Mouse (Mus musculus): ENCODE measurements around the gene 4930469K13Rik. TPM values are rescaled to one million over a fixed set of nuclear protein-coding genes. Genes with fewer than 3 reads are reported as not detected.
A peak's percentile ranks its signal among the peaks of the same experiment; 100 is the strongest.

Gene 4930469K13Rik
- polyA plus RNA-seq, 1 experiment from 2014 or later: not detected

DNA sequence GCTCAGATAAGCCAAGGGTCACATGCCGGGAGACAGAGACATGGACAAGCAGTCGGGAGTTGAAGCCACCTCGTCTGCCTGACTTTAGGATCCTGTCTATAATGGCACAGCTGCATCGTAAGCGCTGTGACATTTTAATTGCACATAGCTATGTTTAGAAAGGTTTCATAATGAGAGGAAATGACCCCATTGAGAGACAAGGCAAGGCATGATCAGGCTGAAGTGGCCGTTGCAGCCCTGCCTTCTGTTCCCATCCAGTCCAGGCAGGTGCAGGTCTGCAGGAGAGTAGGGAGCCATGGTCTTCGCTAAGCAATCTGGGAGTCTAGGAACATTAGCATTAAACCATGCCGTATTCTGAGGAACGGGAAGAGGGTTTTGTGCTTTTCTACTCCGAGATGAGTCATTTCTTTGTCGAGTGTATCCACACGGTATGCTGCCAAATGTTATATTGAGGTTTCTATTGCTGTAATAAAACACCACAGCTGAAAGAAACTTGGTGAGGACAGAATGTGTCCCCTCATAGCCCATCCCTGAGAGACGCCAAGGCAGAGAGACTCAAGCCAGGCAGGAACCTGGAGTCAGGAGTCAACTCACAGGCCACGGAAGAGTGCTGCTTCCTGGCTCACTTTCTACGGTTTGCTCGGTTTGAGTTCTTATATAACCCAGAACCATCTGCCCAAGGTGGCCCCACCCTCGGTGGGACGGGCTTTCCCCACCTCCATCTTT lies 165.8 kb downstream of the 4930469K13Rik start:
- no peak overlapping the region for H3K9ac ChIP-seq (ENCODE audit: low read length)
- 56% methylated on average over 18 of the region's 18 CpGs for WGBS
- peak overlapping the region; percentile 28; the same call in 1 of the 2 replicates for H3K4me2 ChIP-seq (ENCODE audit: low read depth, low read length)
- ATAC-seq (replicated peaks; ENCODE audit: extremely low read depth, insufficient read depth, low FRiP score): no peak
- peaks cover 6% of the 10 kb centered on the region; the same call in 1 of the 2 replicates for H3K4me1 ChIP-seq (ENCODE audit: control insufficient read depth, insufficient read depth, low read length)
- no peaks in the 10 kb centered on the region for H3K36me3 ChIP-seq (ENCODE audit: control insufficient read depth, insufficient read depth)
- no peaks in the 10 kb centered on the region; the same call in 1 of the 2 replicates for H3K27me3 ChIP-seq (ENCODE audit: control insufficient read depth, insufficient read depth, low read length)
- no peak overlapping the region for H3K4me3 ChIP-seq (ENCODE audit: low read length)
- H3K9me3 ChIP-seq (replicated peaks; ENCODE audit: control insufficient read depth, low read length): no peaks in the 10 kb centered on the region
- H3K27ac ChIP-seq (ENCODE audit: low read length): no peak overlapping the region

DNA sequence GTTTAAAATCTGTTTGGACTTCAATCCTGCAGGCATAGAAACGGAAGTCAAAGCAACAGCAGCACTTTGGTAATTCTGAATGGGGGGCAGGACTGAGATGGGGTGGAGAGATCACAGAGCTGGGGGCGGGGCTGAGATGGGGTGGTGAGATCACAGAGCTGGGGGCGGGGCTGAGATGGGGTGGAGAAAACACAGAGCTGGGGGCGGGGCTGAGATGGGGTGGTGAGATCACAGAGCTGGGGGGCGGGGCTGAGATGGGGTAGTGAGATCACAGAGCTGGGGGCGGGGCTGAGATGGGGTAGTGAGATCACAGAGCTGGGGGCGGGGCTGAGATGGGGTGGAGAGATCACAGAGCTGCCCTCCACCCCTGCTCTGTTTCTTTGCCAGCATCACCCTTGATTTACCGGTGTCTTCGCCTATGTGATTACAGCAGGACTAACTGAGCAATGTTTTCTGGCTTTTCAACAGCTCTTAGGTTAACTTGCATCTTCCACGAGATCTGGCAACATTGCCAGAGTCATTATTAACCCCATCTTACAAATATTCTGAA lies 166.4 kb downstream of the 4930469K13Rik start:
- Histone ChIP-seq H3K9ac (ENCODE audit: low read length) (no peak overlapping the region), H3K27ac (ENCODE audit: low read length) (no peak overlapping the region), H3K4me1 (ENCODE audit: control insufficient read depth, insufficient read depth, low read length) (peaks cover 6% of the 10 kb centered on the region; the same call in 1 of the 2 replicates), H3K9me3 (replicated peaks; ENCODE audit: control insufficient read depth, low read length) (no peaks in the 10 kb centered on the region), H3K27me3 (ENCODE audit: control insufficient read depth, insufficient read depth, low read length) (no peaks in the 10 kb centered on the region; the same call in 1 of the 2 replicates), H3K36me3 (ENCODE audit: control insufficient read depth, insufficient read depth) (no peaks in the 10 kb centered on the region), H3K4me2 (ENCODE audit: low read depth, low read length) (peak overlapping the region; percentile 28; the same call in 1 of the 2 replicates), H3K4me3 (ENCODE audit: low read length) (no peak overlapping the region)
- no peak for ATAC-seq (replicated peaks; ENCODE audit: extremely low read depth, insufficient read depth, low FRiP score)
- WGBS: 17% methylated on average over 8 of the region's 10 CpGs

DNA sequence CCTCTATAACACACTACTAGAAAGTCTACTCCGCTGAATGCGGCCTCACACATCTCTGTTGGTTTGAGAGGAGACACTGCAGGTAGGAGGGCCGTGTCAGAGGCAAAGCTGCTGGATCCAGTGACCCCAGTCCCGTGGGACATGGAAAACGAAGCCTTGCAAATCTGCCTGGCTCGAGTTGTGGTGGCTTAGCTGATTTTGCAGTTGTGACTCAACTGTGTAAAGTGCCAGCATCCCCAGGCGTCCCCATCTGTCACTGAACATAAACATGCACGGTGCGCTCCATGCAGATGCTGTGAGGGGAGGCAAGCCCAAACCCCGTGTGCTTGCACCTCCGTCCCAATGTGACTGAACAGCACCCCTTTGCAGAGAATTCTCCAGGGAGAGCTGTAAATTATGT lies 168.9 kb downstream of the 4930469K13Rik start:
- no peaks in the 10 kb centered on the region; the same call in 1 of the 2 replicates for H3K27me3 ChIP-seq (ENCODE audit: control insufficient read depth, insufficient read depth, low read length)
- no peak overlapping the region for H3K4me3 ChIP-seq (ENCODE audit: low read length)
- H3K4me1 ChIP-seq (ENCODE audit: control insufficient read depth, insufficient read depth, low read length): peaks cover 6% of the 10 kb centered on the region; the same call in 1 of the 2 replicates
- no peak overlapping the region for H3K4me2 ChIP-seq (ENCODE audit: low read depth, low read length)
- no peaks in the 10 kb centered on the region for H3K36me3 ChIP-seq (ENCODE audit: control insufficient read depth, insufficient read depth)
- 70% methylated on average over 11 of the region's 11 CpGs for WGBS
- H3K9me3 ChIP-seq (replicated peaks; ENCODE audit: control insufficient read depth, low read length): no peaks in the 10 kb centered on the region
- H3K9ac ChIP-seq (ENCODE audit: low read length): no peak overlapping the region
- no peak overlapping the region for H3K27ac ChIP-seq (ENCODE audit: low read length)
- no peak for ATAC-seq (replicated peaks; ENCODE audit: extremely low read depth, insufficient read depth, low FRiP score)

DNA sequence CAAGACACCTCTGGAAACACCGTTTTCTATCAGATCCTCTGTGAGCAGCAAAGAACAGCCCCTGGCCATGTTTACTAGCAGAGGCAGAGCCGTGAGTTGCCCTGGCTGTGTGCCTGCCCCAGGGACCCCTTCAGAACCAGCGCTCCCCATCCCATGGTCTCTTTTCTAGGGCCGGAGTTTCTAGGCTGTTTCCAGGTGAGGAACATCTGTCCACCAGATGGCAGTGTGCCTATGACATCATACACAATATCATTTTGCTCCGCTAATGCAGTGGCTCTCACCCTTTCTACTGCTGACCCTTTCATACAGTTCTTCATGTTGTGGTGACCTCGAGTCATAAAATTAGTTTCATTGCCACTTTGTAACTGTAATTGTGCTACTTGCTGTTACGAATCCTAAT lies 169.7 kb downstream of the 4930469K13Rik start:
- Histone ChIP-seq H3K36me3 (ENCODE audit: control insufficient read depth, insufficient read depth) (no peaks in the 10 kb centered on the region), H3K9me3 (replicated peaks; ENCODE audit: control insufficient read depth, low read length) (no peaks in the 10 kb centered on the region), H3K4me1 (ENCODE audit: control insufficient read depth, insufficient read depth, low read length) (peaks cover 6% of the 10 kb centered on the region; the same call in 1 of the 2 replicates), H3K9ac (ENCODE audit: low read length) (no peak overlapping the region), H3K27me3 (ENCODE audit: control insufficient read depth, insufficient read depth, low read length) (no peaks in the 10 kb centered on the region; the same call in 1 of the 2 replicates), H3K27ac (ENCODE audit: low read length) (no peak overlapping the region), H3K4me2 (ENCODE audit: low read depth, low read length) (no peak overlapping the region), H3K4me3 (ENCODE audit: low read length) (no peak overlapping the region)
- no peak for ATAC-seq (replicated peaks; ENCODE audit: extremely low read depth, insufficient read depth, low FRiP score)
- 37% methylated on average over 7 of the region's 7 CpGs for WGBS

DNA sequence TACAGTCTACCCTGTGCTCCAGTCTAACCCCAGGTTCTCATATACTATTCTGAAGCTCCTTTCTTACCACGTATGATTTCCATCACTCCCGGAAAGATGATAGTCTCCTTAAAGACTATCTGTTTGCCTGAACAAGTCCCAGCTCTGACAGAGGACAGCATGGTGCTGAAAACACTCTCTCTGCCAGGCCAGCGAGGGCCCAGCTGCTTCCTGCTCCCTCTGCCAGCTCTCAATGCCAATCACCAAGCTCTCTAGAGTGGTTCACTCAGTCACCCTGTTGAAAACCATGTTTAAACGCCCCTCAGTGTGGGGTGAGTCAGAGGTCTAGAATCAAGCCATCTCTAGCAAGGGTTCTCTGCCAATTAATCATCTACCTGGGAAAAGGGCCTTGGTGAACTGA lies 170.5 kb downstream of the 4930469K13Rik start:
- peaks cover 5% of the 10 kb centered on the region; the same call in 1 of the 2 replicates for H3K4me1 ChIP-seq (ENCODE audit: control insufficient read depth, insufficient read depth, low read length)
- no peak overlapping the region for H3K4me3 ChIP-seq (ENCODE audit: low read length)
- no peak overlapping the region for H3K4me2 ChIP-seq (ENCODE audit: low read depth, low read length)
- H3K9ac ChIP-seq (ENCODE audit: low read length): no peak overlapping the region
- H3K36me3 ChIP-seq (ENCODE audit: control insufficient read depth, insufficient read depth): no peaks in the 10 kb centered on the region
- H3K27me3 ChIP-seq (ENCODE audit: control insufficient read depth, insufficient read depth, low read length): no peaks in the 10 kb centered on the region; the same call in 1 of the 2 replicates
- no peak overlapping the region for H3K27ac ChIP-seq (ENCODE audit: low read length)
- ATAC-seq (replicated peaks; ENCODE audit: extremely low read depth, insufficient read depth, low FRiP score): no peak
- no peaks in the 10 kb centered on the region for H3K9me3 ChIP-seq (replicated peaks; ENCODE audit: control insufficient read depth, low read length)
- WGBS: 55% methylated on average over 4 of the region's 4 CpGs

DNA sequence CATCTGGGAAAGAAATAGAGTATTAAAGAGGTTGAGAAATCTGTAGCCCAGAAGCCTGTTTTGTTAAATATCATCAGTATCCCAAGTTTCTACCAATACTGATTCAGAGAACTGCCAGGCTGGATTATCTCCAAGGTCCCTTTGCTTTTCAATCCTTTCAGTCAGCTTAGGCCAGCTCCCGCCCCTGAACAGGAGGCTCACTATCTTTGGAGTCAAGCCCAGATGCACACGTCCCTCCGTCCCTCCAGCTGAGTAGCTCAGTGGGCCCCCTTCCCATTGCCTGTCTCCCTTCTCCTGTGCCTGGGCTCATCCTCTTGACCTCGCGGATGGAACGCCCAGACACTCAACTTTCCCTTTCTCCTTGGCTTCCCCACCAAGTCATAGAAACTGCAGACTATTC lies 171.0 kb downstream of the 4930469K13Rik start:
- H3K9ac ChIP-seq (ENCODE audit: low read length): no peak overlapping the region
- H3K4me3 ChIP-seq (ENCODE audit: low read length): no peak overlapping the region
- H3K9me3 ChIP-seq (replicated peaks; ENCODE audit: control insufficient read depth, low read length): no peaks in the 10 kb centered on the region
- no peak for ATAC-seq (replicated peaks; ENCODE audit: extremely low read depth, insufficient read depth, low FRiP score)
- no peaks in the 10 kb centered on the region; the same call in 1 of the 2 replicates for H3K27me3 ChIP-seq (ENCODE audit: control insufficient read depth, insufficient read depth, low read length)
- H3K4me2 ChIP-seq (ENCODE audit: low read depth, low read length): no peak overlapping the region
- no peak overlapping the region for H3K27ac ChIP-seq (ENCODE audit: low read length)
- H3K4me1 ChIP-seq (ENCODE audit: control insufficient read depth, insufficient read depth, low read length): peaks cover 3% of the 10 kb centered on the region; the same call in 1 of the 2 replicates
- no peaks in the 10 kb centered on the region for H3K36me3 ChIP-seq (ENCODE audit: control insufficient read depth, insufficient read depth)
- 41% methylated on average over 6 of the region's 6 CpGs for WGBS

DNA sequence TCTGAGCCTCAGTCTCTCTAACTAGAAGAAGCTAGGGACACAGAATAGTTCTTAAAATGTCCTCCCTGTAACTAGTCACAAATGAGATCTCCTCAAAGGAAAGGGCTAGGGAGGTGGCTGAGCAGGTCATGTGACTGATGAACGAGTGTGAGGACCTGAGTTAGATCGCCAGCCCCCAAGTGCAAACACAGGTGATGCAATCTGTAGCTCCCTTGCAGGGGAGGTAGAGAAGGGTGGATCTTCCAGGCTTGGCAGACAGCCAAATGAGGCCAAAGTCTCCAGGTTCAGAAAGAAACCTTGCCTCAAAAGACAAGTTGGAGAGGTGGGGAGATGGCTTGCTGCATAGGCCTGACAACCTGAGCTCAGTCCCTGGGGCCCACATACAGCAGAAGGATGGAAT lies 171.8 kb downstream of the 4930469K13Rik start:
- H3K27me3 ChIP-seq (ENCODE audit: control insufficient read depth, insufficient read depth, low read length): no peaks in the 10 kb centered on the region; the same call in 1 of the 2 replicates
- H3K4me3 ChIP-seq (ENCODE audit: low read length): no peak overlapping the region
- no peaks in the 10 kb centered on the region for H3K36me3 ChIP-seq (ENCODE audit: control insufficient read depth, insufficient read depth)
- no peak for ATAC-seq (replicated peaks; ENCODE audit: extremely low read depth, insufficient read depth, low FRiP score)
- H3K4me2 ChIP-seq (ENCODE audit: low read depth, low read length): no peak overlapping the region
- no peak overlapping the region for H3K9ac ChIP-seq (ENCODE audit: low read length)
- WGBS: 35% methylated on average over 2 of the region's 2 CpGs
- no peaks in the 10 kb centered on the region for H3K4me1 ChIP-seq (ENCODE audit: control insufficient read depth, insufficient read depth, low read length)
- H3K27ac ChIP-seq (ENCODE audit: low read length): no peak overlapping the region
- no peaks in the 10 kb centered on the region for H3K9me3 ChIP-seq (replicated peaks; ENCODE audit: control insufficient read depth, low read length)

DNA sequence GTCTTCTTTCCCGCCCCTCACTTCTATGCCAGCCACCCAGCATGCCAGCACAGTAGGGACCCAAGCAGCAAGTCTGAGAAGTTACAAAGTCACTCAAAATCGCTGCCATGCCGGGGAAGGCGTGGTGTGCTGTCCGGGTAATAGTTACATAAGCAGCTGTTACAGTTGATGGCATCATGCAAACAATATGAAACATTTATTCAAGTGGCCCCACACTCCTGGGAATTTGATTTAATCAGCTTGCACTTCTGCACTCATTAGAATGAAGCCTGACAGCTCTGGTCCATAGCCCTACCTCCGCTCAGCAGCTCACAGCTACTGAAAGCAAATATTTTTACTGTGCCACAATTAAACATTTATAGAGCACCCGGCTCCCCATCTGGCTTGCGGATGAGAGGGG lies 172.6 kb downstream of the 4930469K13Rik start:
- H3K4me3 ChIP-seq (ENCODE audit: low read length): no peak overlapping the region
- 75% methylated on average over 8 of the region's 8 CpGs for WGBS
- H3K4me1 ChIP-seq (ENCODE audit: control insufficient read depth, insufficient read depth, low read length): no peaks in the 10 kb centered on the region
- no peaks in the 10 kb centered on the region for H3K9me3 ChIP-seq (replicated peaks; ENCODE audit: control insufficient read depth, low read length)
- no peak overlapping the region for H3K9ac ChIP-seq (ENCODE audit: low read length)
- no peak for ATAC-seq (replicated peaks; ENCODE audit: extremely low read depth, insufficient read depth, low FRiP score)
- no peak overlapping the region for H3K27ac ChIP-seq (ENCODE audit: low read length)
- no peak overlapping the region for H3K4me2 ChIP-seq (ENCODE audit: low read depth, low read length)
- no peaks in the 10 kb centered on the region; the same call in 1 of the 2 replicates for H3K27me3 ChIP-seq (ENCODE audit: control insufficient read depth, insufficient read depth, low read length)
- no peaks in the 10 kb centered on the region for H3K36me3 ChIP-seq (ENCODE audit: control insufficient read depth, insufficient read depth)

Data from heart, embryonic 16.5 days (tissue).